In genomic region chr17:70892288-70893096, GRCm38 (mm10) we compare ENCODE assay signal across 14 mouse cellular contexts. TPM values are rescaled to one million over a fixed set of nuclear protein-coding genes. Genes with fewer than 3 reads are reported as not detected.
DNase-seq lines count a peak whose midpoint lies in the region; ATAC-seq lines count a peak whose summit lies in the region.
"Had no signal": no experiment of that assay in that cellular context is flagged by ENCODE, and none has a peak within 500 bp of the region (broad histone marks: within the 10 kb centered on the region; RNA-seq: fewer than 3 reads in every experiment).

No protein-coding gene starts in this region.

- H3K27ac ChIP-seq in hindbrain, embryonic 11.5 days (ENCODE audit: low read depth, low read length): no peak overlapping the region
- no peak overlapping the region for H3K27ac ChIP-seq in hindbrain, embryonic 14.5 days
- H3K27ac ChIP-seq in neural tube, embryonic 15.5 days (replicated peaks): no peak overlapping the region
- H3K27ac ChIP-seq in limb, embryonic 10.5 days: 0 out of 2 replicates have a peak overlapping the region, but pooled peaks have one; percentile 30
- H3K27ac ChIP-seq in heart, embryonic 11.5 days (ENCODE audit: low read depth, low read length): no peak overlapping the region
- H3K27ac ChIP-seq: heart, embryonic 10.5 days; hindbrain, embryonic 12.5 days had no signal

- no peaks in the 10 kb centered on the region for H3K4me1 ChIP-seq in hindbrain, embryonic 11.5 days (replicated peaks; ENCODE audit: control insufficient read depth, insufficient read depth, low read length)
- H3K4me1 ChIP-seq in hindbrain, embryonic 14.5 days (replicated peaks; ENCODE audit: control insufficient read depth, insufficient read depth, low read length): 0 out of 2 replicates have a peak, but pooled peaks cover 6% of the 10 kb centered on the region
- H3K4me1 ChIP-seq in neural tube, embryonic 15.5 days: 0 out of 2 replicates have a peak, but pooled peaks cover 9% of the 10 kb centered on the region
- H3K4me1 ChIP-seq in limb, embryonic 10.5 days: peaks cover 12% of the 10 kb centered on the region
- H3K4me1 ChIP-seq in heart, embryonic 11.5 days (ENCODE audit: control insufficient read depth, insufficient read depth, low read length): no peaks in the 10 kb centered on the region
- H3K4me1 ChIP-seq: heart, embryonic 10.5 days had no signal

- no peaks in the 10 kb centered on the region for H3K9me3 ChIP-seq in hindbrain, embryonic 11.5 days (ENCODE audit: control insufficient read depth, low read length)
- no peaks in the 10 kb centered on the region for H3K9me3 ChIP-seq in hindbrain, embryonic 14.5 days (ENCODE audit: control insufficient read depth, low read length)
- no peaks in the 10 kb centered on the region for H3K9me3 ChIP-seq in neural tube, embryonic 15.5 days (replicated peaks)
- H3K9me3 ChIP-seq in limb, embryonic 10.5 days (replicated peaks): no peaks in the 10 kb centered on the region
- H3K9me3 ChIP-seq in heart, embryonic 11.5 days (replicated peaks; ENCODE audit: control insufficient read depth, low read length): no peaks in the 10 kb centered on the region
- H3K9me3 ChIP-seq: heart, embryonic 10.5 days; hindbrain, embryonic 12.5 days had no signal

- WGBS in hindbrain, embryonic 11.5 days: 23% methylated on average over 15 of the region's 15 CpGs
- WGBS in hindbrain, embryonic 14.5 days: 16% methylated on average over 15 of the region's 15 CpGs
- 10% methylated on average over 15 of the region's 15 CpGs for WGBS in neural tube, embryonic 15.5 days
- 27% methylated on average over 15 of the region's 15 CpGs for WGBS in limb, embryonic 10.5 days
- 39% methylated on average over 15 of the region's 15 CpGs for WGBS in heart, embryonic 11.5 days (ENCODE audit: insufficient replicate concordance)

- DNase-seq in hindbrain, embryonic 11.5 days (ENCODE audit: low spot score): peak; percentile 30
- DNase-seq in hindbrain, embryonic 14.5 days (ENCODE audit: low spot score): no peak
- DNase-seq in neural tube, embryonic 10.5 days (ENCODE audit: extremely low spot score, low spot score): peak; percentile 37
- no peak for DNase-seq in limb, embryonic 10.5 days (ENCODE audit: low spot score)
- no peak for DNase-seq in layer of hippocampus, adult 9-11 months
- DNase-seq in testis, postnatal 14 days (ENCODE audit: low spot score): no peak
- DNase-seq: adrenal gland, adult 8-10 months; gastrocnemius, postnatal 10 days; kidney, postnatal 14 days; thymus, postnatal 25 days had no signal

- no peaks in the 10 kb centered on the region for H3K27me3 ChIP-seq in hindbrain, embryonic 11.5 days (ENCODE audit: control insufficient read depth, insufficient read depth, low read length)
- H3K27me3 ChIP-seq in hindbrain, embryonic 14.5 days (ENCODE audit: control insufficient read depth, insufficient read depth, low read length): no peaks in the 10 kb centered on the region
- no peaks in the 10 kb centered on the region for H3K27me3 ChIP-seq in neural tube, embryonic 15.5 days (replicated peaks)
- H3K27me3 ChIP-seq in limb, embryonic 10.5 days (ENCODE audit: low read depth, poor library complexity, severe bottlenecking): no peaks in the 10 kb centered on the region
- H3K27me3 ChIP-seq in heart, embryonic 11.5 days (ENCODE audit: control insufficient read depth, insufficient read depth, low read length): no peaks in the 10 kb centered on the region
- H3K27me3 ChIP-seq: hindbrain, embryonic 12.5 days had no signal

- no peak overlapping the region for H3K9ac ChIP-seq in hindbrain, embryonic 11.5 days (ENCODE audit: low read depth, low read length)
- H3K9ac ChIP-seq in hindbrain, embryonic 14.5 days: no peak overlapping the region
- no peak overlapping the region for H3K9ac ChIP-seq in neural tube, embryonic 15.5 days (replicated peaks)
- H3K9ac ChIP-seq in heart, embryonic 11.5 days (ENCODE audit: low read depth, low read length): no peak overlapping the region
- H3K9ac ChIP-seq: hindbrain, embryonic 12.5 days had no signal

- 0 out of 2 replicates have a peak, but pooled peaks have one; percentile 22 for ATAC-seq in hindbrain, embryonic 11.5 days (ENCODE audit: low FRiP score)
- ATAC-seq in hindbrain, embryonic 14.5 days (ENCODE audit: low FRiP score): no peak
- no peak for ATAC-seq in neural tube, embryonic 15.5 days (ENCODE audit: low FRiP score)
- ATAC-seq in heart, embryonic 11.5 days (replicated peaks; ENCODE audit: insufficient number of reproducible peaks, low FRiP score, low TSS enrichment): no peak

- no peaks in the 10 kb centered on the region for H3K36me3 ChIP-seq in hindbrain, embryonic 11.5 days (ENCODE audit: control insufficient read depth, insufficient read depth, low read length)
- no peaks in the 10 kb centered on the region for H3K36me3 ChIP-seq in hindbrain, embryonic 14.5 days (replicated peaks; ENCODE audit: control insufficient read depth, insufficient read depth)
- no peaks in the 10 kb centered on the region for H3K36me3 ChIP-seq in neural tube, embryonic 15.5 days
- H3K36me3 ChIP-seq in limb, embryonic 10.5 days: no peaks in the 10 kb centered on the region
- no peaks in the 10 kb centered on the region for H3K36me3 ChIP-seq in heart, embryonic 11.5 days (ENCODE audit: control insufficient read depth, insufficient read depth, low read length)
- H3K36me3 ChIP-seq: heart, embryonic 10.5 days; hindbrain, embryonic 12.5 days had no signal

- H3K4me3 ChIP-seq in hindbrain, embryonic 11.5 days (ENCODE audit: low read depth, low read length): no peak overlapping the region
- no peak overlapping the region for H3K4me3 ChIP-seq in hindbrain, embryonic 14.5 days (replicated peaks; ENCODE audit: low read length)
- H3K4me3 ChIP-seq in neural tube, embryonic 15.5 days (replicated peaks): no peak overlapping the region
- H3K4me3 ChIP-seq in limb, embryonic 10.5 days: no peak overlapping the region; the same call in 1 of the 2 replicates
- no peak overlapping the region for H3K4me3 ChIP-seq in heart, embryonic 11.5 days (ENCODE audit: low read depth, low read length)
- H3K4me3 ChIP-seq: heart, embryonic 10.5 days; hindbrain, embryonic 12.5 days had no signal

- H3K4me2 ChIP-seq in hindbrain, embryonic 11.5 days (replicated peaks; ENCODE audit: low read depth, low read length): no peak overlapping the region
- no peak overlapping the region for H3K4me2 ChIP-seq in hindbrain, embryonic 14.5 days (replicated peaks)
- no peak overlapping the region for H3K4me2 ChIP-seq in neural tube, embryonic 15.5 days
- no peak overlapping the region for H3K4me2 ChIP-seq in heart, embryonic 11.5 days
- H3K4me2 ChIP-seq: hindbrain, embryonic 12.5 days had no signal

RNA-seq across cellular contexts. Expression of gene Tgif1, which starts 39.1 kb away (rescaled TPM):
- polyA plus RNA-seq in hindbrain, embryonic 11.5 days (2014; fragmentation: Nextera tagmentation; extraction: Ambion mirVana): 61.6 and 66.0 TPM in 2 replicates
- 11.8 and 12.0 TPM in 2 replicates for polyA plus RNA-seq in hindbrain, embryonic 14.5 days (2014; fragmentation: Nextera tagmentation; extraction: Ambion mirVana)
- 11.3 and 24.6 TPM in 2 replicates for polyA plus RNA-seq in neural tube, embryonic 15.5 days (2015; fragmentation: Nextera tagmentation; extraction: Ambion mirVana)
- polyA plus RNA-seq in limb, embryonic 10.5 days (2016; fragmentation: Nextera tagmentation; extraction: Ambion mirVana): 105 and 132 TPM in 2 replicates
- polyA plus RNA-seq in heart, embryonic 11.5 days (2014; fragmentation: Nextera tagmentation; extraction: Ambion mirVana): 27.1 and 31.5 TPM in 2 replicates

Comparison
In these comparisons a context has a peak if more than half of its experiments do, and no peak if none do; other contexts are left out.
1. DNase-seq: peak in hindbrain, embryonic 11.5 days (single experiment) and neural tube, embryonic 10.5 days (single experiment); none in hindbrain, embryonic 14.5 days (single experiment), limb, embryonic 10.5 days (single experiment), layer of hippocampus, adult 9-11 months (single experiment) and testis, postnatal 14 days (single experiment).